Mouse (Mus musculus) lung, postnatal 14 days (tissue): ENCODE measurements at regions not wholly inside any gene's neighbourhood (a gene's known extent, or its start where the extent isn't known, plus 50 kb on each side); places are given as distances from the start of the nearest gene placed in this dataset.
A peak's percentile ranks its signal among the peaks of the same experiment; 100 is the strongest.

Experiments
- DNase-seq: peaks from one replicate; pipeline ENCODE4 v3.0.0; 2021

DNA sequence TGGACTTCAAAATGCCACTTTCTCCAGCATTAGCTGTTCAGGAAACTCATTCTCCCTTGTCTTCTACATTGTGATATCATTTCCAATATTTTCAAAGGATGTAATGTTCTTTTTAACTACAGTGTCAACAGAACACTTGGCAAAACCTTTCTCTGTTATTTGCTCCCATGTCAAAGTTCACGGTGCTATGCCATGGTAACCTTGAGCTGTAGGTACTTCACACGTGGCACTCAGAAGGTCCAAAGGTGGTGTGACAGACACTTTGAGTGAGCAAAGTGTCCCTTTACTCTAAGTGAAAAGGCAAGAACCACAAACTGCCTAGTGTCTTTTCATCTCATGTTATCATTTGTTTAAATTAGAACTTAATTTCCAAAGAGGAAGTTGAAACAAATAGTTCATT, 53.3 kb upstream of the Tram2 start:
- no peak for DNase-seq

DNA sequence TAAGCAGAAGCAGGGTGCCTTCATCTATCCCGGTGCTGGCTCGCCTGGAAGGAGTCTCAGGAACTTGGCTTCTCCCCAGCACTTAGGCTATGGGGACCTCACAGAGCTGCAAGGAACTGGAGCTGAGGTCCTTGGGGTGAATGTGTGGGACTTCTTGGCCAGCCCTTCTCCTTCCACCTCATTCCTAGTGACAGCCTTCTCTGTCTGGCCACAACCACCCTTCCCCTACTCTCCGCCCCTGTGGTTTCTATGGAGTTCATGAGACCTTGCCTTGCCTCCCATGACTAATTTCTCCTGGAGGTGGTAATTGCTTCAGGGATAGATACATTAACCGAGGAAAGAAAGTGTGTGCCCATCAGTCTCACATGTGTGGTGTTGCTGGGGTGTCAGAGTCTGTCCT, 67.9 kb upstream of the Tram2 start:
- no peak for DNase-seq

DNA sequence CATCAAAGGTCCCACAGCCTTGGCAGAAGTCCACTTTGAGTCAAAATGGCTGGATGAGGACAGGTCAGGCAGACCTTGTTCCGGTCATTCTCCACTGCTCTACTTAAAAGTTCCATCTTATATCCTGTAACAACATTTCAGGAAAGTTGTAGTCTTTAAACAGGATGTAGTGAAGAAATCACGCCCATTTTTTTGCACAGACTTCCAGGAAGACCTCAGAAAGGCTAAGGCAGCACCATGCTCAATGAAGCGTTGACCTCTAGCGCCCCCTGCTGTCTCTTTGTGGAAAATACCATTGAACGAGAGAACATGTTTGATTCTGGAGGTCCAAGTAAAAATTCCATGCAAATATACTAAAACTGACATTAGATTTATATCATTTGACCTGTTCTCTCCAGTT, 56.6 kb upstream of the Tmem14a start:
- DNase-seq: peak; percentile 86

DNA sequence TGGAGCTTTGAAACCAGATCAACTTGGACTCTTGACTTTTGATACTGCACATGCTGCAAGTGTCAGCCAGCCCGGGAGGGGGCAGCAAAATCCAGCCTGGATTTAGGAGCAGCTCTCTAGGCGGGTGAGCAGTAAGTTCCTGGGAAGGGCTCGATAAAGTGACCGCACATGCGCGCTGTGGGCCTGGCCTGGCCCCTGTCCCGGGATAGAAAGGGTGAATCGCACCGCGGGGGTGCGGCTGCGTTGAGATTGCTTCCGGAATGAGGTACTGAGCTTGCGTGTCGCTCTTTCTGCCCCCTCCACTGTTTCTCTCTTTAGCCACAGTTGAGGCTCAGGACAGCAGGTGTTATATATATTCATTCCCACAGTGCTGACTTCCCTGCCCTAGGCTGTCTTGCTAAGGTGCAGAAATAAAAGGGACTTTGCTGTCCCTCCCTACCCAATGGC, 52.1 kb upstream of the Tmem14a start:
- peak; percentile 86 for DNase-seq

DNA sequence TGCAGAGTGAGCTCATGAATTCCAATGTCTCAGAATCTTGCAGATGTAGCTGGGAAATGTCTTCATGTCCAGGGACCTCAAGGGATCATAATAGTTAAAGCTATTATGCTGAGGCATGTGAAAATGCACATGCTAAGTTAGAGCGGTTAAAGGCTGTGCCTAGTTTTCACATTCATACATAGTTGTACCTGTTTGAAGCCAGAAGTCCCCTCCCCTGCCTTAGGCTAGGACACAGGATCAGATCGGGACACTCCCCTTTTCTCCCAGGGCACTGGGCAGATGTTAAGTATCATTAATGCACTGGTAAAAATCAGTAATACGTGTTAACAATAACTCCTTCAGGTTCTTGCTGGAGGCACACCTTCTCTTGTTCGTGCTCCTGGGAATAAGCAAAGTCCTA, 51.6 kb upstream of the Tmem14a start:
- no peak for DNase-seq
